Mouse (Mus musculus) layer of hippocampus, postnatal 10 days (tissue): ENCODE data around the gene Rundc1. TPM values are rescaled to one million over a fixed set of nuclear protein-coding genes. Genes with fewer than 3 reads are reported as not detected.
"Not testable (repeated sequence)": the region's sequence is repeated elsewhere in the genome, so short reads cannot be mapped to it uniquely, and the experiment has no call there.

Experiments
- DNase-seq, 2 experiments: peaks; one replicate each; pipeline ENCODE4 v3.0.0; 2021; ENCODE audit warnings: low spot score in 2 of 2
- long read RNA-seq: library from polyadenylated mRNA; stranded (forward); transcript quantifications from one replicate; pipeline ENCODE4 v2.0.0, GENCODE M21; 2023
- total RNA-seq, 2 experiments: library from RNA; stranded (reverse); gene quantifications; 2 replicates each; pipeline ENCODE4 v1.2.3; 2021

The Rundc1 gene
- total RNA-seq, result 10 to 100 TPM; 24.4 to 26.4 TPM
- long read RNA-seq, partial matches to known transcripts, result 1 of 31 reads
- long read RNA-seq, other reads (novel, unspliced or antisense), result 26 of 31 reads

DNA sequence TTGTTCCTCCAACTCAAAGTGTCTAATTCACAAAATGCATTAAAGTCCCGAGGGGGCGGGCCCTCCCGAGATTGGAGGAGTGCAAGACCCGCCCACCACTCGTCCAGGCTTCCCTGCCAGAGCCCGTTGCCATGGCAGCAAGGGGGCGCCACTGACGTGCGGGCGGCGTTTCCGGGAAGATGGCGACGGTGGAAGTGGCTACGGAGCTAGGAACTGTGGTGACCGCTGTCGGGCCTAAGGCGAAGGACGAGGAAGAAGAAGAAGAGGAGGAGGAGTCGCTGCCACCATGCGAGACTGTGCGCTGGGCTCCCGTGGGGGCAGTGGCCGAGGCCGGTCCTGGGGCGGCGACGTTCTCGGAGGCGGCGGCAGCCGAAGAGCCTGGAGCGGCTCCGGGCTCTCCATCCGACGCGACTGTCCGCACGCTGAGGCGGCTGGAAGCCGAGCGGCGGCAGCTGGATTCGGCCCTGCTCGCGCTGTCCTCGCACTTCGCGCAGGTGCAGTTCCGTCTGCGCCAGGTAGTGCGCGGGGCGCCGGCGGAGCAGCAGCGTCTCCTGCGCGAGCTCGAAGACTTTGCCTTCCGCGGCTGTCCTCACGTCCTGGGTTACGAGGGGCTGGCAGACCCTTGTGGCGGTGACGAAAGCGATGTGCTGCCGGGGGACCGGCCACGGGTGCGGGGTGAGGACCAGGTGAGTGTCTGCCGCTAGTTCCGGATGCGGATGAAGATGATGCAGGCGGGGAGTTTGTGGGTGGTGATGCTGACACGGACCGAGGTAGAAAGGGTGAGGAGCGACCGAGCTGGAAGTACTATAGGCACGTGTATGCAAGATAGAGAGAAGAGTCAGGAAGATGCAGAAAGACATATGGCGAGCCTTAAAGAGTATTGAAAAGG, at the start of gene Rundc1, which contains the start of gene Ptges3l:
Gene Rundc1 (plus strand): TSS at position 161 of the 889 bp plus-strand sequence.
Gene Ptges3l (minus strand): TSS at position 409 of the 889 bp plus-strand sequence.
- peak; percentile 99 for DNase-seq

DNA sequence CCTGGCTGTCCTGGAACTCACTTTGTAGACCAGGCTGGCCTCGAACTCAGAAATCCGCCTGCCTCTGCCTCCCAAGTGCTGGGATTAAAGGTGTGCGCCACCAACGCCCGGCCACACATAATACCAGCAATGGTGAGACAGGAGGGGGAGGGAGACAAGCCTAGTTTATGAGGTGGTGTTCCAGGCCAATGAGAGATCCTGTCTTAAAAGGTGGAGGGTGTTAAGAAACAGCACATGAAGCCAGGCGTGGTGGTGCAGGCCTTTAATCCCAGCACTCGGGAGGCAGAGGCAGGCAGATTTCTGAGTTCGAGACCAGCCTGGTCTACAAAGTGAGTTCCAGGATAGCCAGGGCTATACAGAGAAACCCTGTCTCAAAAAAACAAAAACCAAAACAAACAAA, 46.7 kb upstream of the Rundc1 start:
- DNase-seq, result not testable (repeated sequence)

DNA sequence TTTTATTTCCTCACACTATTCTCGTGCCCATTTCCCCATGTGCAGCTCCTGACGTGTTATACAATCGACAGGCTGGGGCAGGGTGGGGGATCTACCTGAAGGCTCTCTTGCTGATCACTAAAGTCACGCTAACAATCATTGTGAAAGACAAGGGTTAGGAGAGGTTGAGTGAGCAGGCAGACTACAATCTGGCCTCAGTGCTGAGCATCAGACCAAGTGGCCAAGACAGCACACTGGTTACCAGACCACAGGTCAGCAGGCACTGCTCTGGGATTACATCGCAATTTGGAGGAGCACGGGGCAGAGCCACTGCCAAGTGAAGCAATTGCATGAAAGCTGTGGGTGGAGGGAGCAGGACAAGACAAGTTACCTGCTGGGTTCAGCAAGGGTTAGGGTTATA, 46.0 kb upstream of the Rundc1 start:
- no peak for DNase-seq

GRCm38 (mm10) chr11:101381817-101382216, 43.1 kb upstream of the Rundc1 start:
- no peak for DNase-seq

GRCm38 (mm10) chr11:101395110-101395509, 29.8 kb upstream of the Rundc1 start:
- peak; percentile 87 for DNase-seq

GRCm38 (mm10) chr11:101415306-101415705, 9.6 kb upstream of the Rundc1 start:
- DNase-seq, result no peak

DNA sequence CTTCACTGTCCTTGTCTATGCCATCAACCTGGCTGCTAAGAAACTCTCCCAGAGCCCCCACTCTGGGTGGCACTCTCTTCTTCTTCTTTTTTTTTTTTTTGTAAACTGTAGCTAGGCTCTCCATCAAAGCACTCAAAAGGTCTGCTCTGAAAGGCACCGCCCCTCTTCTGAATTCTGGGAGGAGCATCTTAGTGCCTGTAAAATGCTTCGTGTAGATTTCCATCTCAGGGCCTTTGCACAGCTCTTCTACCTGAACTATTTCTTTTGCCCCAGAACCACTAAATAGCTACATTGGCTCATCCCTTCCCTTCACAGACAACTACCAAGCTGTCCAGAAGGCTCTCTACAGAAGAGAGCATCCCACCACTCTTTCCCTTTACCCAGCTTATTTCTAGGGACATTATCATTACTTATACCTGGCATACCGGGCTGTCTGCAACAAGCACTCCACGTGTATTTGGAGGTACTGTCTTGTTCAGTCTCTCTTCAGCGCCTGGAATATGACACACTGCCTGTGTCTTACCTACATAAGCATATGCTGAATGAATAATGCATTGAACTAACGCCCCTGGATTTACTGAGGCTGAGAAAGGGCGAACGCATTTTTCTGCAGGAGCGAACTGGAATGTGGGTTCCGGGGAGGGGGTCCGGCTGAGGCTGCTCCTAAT, 8.3 kb upstream of the Rundc1 start:
- no peak for DNase-seq

- peak; percentile 93 for DNase-seq
Observed at GRCm38 (mm10) chr11:101417101-101417855, 7.6 kb upstream of the Rundc1 start, which contains the start of gene Aarsd1. TSS of gene Aarsd1 (minus strand) at chr11:101417615.

- DNase-seq, result no peak
Observed at GRCm38 (mm10) chr11:101418991-101419390, 5.9 kb upstream of the Rundc1 start.

DNA sequence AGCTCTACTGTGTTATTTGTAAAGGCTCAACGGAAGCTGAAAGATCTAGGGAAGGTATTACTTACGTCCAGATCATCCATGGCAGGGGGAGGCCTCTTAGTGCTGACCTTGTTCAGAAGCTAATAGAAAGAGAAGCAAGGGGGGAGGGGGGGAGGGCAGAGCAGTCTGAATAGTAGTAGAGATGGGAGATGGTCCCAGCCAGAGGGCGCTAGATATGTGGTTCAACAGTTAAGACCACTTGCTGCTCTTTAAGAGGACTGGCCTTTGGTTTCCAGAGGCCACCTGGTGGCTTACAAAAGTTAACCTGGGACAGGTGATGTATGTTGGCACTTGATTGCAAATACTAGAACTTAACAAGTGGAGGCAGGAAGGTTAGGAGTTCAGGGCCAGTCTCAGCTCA, 5.3 kb upstream of the Rundc1 start:
- DNase-seq, result no peak

DNA sequence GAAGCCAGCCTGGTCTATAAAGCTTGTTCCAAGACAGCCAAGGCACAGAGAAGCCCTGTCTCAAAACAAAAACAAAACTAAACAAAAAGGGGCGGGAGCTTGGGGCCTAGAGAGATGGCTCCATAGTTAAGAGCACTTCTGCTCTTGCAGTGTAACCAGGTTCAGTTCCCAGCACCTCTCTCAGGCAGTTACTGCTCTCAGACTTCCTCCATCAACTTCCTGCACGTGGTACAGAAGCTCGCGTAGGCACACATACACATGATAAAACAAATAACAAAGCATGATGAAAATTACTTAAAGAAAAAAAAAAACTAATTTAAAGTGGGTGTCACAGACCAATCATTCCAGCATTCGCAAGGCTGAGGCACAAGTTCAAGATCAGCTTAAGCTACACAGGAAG, 4.7 kb upstream of the Rundc1 start:
- DNase-seq, result no peak

DNA sequence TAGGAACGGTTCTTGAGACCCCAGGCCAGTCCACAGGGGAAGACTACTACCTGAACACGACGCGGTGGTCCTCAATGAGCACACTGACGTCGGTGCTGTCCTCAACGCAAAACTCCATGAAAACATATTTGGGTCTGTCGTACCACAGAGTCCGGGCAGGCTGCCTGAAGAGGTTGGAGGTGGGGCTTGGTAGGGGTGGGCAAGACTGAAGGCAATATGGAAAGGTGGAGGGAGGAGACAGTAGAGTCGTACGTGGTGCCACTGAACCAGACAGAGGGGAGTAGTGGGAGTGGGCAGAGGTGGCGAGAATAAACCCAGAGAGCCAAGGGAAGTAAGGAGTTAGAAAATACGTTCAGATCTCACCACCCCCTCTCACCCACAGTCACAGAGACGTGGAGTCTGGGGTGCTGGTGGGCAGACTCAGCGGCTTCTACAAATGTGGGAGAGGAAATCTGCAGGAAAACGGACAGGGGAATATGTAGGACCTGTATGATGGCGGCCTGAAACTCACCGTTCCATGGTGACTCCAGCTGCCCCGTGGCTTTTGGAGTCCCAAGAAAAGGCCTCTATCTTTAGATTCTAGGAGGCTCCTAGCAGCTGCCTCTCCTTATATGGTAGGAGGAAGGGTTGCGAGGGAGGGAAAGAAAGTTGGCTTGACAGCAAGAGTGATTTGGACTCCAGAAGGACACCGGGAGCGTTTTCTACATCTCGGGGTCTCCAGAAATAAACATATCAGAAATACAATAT, 607 bp upstream of the Rundc1 start, which contains the start of gene Gm27029:
Gene Gm27029 (minus strand): TSS at position 692 of the 747 bp plus-strand sequence.
- DNase-seq, result no peak

- no peak for DNase-seq
Observed at GRCm38 (mm10) chr11:101426165-101426564, 1.3 kb downstream of the Rundc1 start.

DNA sequence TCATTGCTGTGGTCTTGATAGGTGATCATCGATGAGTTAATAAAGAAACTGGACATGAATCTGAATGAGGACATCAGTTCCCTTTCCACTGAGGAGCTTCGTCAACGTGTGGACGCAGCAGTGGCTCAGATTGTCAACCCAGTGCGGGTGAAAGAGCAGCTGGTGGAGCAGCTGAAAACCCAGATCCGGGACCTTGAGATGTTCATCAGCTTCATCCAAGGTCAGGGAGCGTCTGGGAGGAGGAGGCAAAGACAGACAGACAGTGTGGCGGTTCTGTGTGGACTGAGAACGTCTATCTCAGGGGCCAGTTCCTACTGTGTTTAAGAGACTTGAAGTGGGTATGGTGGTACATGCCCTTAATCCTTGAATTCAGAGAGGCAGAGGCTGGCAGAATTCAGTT, 6.4 kb downstream of the Rundc1 start:
- no peak for DNase-seq

DNA sequence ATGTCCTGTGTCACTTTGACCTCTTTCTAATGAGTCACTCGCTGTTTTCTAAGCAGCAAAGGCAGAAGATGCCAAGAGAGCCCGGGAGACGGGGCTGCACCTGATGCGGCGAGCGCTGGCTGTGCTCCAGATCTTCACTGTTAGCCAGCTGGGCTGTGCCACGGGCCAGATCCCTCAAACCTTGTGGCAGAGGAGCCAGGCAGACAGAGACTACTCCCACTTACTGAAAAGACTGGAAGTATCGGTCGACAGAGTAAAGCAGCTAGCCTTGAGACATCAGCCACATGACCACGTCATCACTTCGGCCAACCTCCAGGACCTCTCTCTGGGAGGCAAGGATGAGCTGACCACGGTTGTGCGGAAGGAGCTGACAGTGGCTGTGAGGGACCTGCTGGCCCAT, 8.5 kb downstream of the Rundc1 start:
- DNase-seq, result no peak

DNA sequence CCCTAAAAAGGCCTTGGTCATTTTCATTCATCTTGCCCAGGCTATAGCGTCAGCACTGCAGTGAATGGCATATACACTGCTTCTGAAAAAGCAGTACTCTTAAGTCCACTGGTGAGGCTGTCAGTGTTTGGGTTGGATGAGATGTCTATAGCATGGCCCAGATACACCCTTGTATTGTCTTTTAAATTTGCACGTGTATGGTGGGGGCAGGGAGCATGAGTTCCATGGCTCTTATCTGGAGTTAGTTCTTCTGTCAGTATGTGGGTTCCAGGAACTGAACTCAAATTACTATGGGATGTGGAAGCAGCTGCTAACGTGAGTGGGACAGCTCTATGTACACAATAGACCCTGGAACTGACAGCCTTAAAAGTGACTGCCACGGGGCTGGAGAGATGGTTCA, 10.9 kb downstream of the Rundc1 start:
- DNase-seq, result no peak

- DNase-seq, result no peak
Observed at GRCm38 (mm10) chr11:101436916-101437315, 12.0 kb downstream of the Rundc1 start.

DNA sequence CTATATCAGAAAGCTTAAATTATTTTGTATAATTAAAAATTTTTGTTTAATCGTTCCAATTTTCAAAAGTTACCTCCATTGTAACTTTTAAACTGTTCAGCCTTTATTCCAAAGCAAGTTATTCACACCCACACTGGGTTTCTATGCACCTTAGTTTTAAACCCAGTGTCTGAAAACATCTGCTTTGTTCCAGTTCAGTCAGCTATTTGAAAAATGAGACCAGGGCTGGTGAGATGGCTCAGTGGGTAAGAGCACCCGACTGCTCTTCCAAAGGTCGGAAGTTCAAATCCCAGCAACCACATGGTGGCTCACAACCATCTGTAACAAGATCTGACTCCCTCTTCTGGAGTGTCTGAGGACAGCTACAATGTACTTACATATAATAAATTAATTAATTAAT, 13.1 kb downstream of the Rundc1 start:
- not testable (repeated sequence) for DNase-seq

DNA sequence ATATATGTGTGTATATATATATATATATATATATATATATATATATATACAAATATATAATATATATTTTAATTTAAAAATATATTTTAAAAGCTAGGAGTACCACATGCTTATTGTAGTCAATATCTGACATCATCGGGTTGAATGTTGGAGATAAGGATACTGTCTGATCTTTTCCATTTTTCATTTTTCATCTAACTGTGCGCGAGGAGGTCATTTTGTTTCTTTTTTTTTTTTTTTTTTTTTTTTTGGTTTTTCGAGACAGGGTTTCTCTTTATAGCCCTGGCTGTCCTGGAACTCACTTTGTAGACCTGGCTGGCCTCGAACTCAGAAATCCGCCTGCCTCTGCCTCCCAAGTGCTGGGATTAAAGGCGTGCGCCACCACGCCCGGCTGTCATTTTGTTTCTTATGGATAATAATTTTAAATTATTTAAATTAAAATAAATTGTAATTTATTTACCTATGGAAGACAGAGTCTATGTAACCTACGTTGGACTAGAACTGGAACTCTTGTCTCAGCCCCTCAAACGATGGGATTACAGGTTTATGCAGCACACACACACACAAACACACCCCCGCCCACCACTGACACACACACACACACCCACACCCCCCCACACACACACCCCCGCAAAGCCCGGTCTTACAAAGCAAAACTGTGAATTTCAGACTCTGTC, 16.7 kb downstream of the Rundc1 start:
- not testable (repeated sequence) for DNase-seq

- peak; percentile 96 to 97 for DNase-seq
Observed at GRCm38 (mm10) chr11:101442127-101442693, 17.3 kb downstream of the Rundc1 start, which contains the start of gene Rpl27. TSS of gene Rpl27 (plus strand) at chr11:101442298.
